21 mouse cellular contexts compared by ENCODE assay signal in genomic region chr3:108129804-108130203, GRCm38 (mm10). TPM values are rescaled to one million over a fixed set of nuclear protein-coding genes. Genes with fewer than 3 reads are reported as not detected.
DNase-seq lines count a peak whose midpoint lies in the region; ATAC-seq and TF ChIP-seq lines count a peak whose summit lies in the region.
"Had no signal": no experiment of that assay in that cellular context is flagged by ENCODE, and none has a peak within 500 bp of the region (broad histone marks: within the 10 kb centered on the region; RNA-seq: fewer than 3 reads in every experiment).

No protein-coding gene starts in this region.

- peak; percentile 48; the same call in 1 of the 2 replicates for ATAC-seq in stomach, embryonic 15.5 days (ENCODE audit: insufficient read depth, low FRiP score, low read depth)
- ATAC-seq in stomach, postnatal 0 days (ENCODE audit: low FRiP score, low TSS enrichment) = no peak
- 0 out of 2 replicates have a peak, but pooled peaks have one; percentile 62 for ATAC-seq in erythroid progenitor cell, adult 5-6 weeks (replicated peaks; ENCODE audit: low FRiP score, poor library complexity, severe bottlenecking)
- ATAC-seq in liver, embryonic 15.5 days (ENCODE audit: insufficient read depth) = peak; percentile 85
- peak; percentile 80 for ATAC-seq in megakaryocyte-erythroid progenitor cell, adult 5-6 weeks (replicated peaks; ENCODE audit: low FRiP score, low TSS enrichment, poor library complexity, severe bottlenecking)
- ATAC-seq in forebrain, embryonic 12.5 days (ENCODE audit: low FRiP score) = no peak
- ATAC-seq: forebrain, embryonic 15.5 days had no signal

- H3K9me3 ChIP-seq in stomach, embryonic 15.5 days = no peaks in the 10 kb centered on the region
- H3K9me3 ChIP-seq in stomach, postnatal 0 days (ENCODE audit: control insufficient read depth, low read length) = no peaks in the 10 kb centered on the region
- H3K9me3 ChIP-seq in liver, embryonic 15.5 days (replicated peaks) = no peaks in the 10 kb centered on the region
- no peaks in the 10 kb centered on the region for H3K9me3 ChIP-seq in forebrain, embryonic 12.5 days
- H3K9me3 ChIP-seq: embryonic facial prominence, embryonic 12.5 days; forebrain, embryonic 10.5 days; forebrain, embryonic 15.5 days had no signal

- DNase-seq in stomach, postnatal 0 days (ENCODE audit: low spot score) = no peak
- DNase-seq in kidney, postnatal 10 days = no peak
- DNase-seq in left cerebral cortex, adult 9 months (ENCODE audit: low spot score in 2 of 2) = no peak
- DNase-seq: adrenal gland, postnatal 10 days; cerebellum, adult 11-12 months; cerebellum, adult 9-10 months; cerebellum, postnatal 25 days; gastrocnemius, postnatal 25 days; heart, postnatal 10 days; heart, postnatal 4 days had no signal

- 0 out of 2 replicates have a peak, but pooled peaks cover 13% of the 10 kb centered on the region for H3K4me1 ChIP-seq in stomach, embryonic 15.5 days
- 0 out of 2 replicates have a peak, but pooled peaks cover 2% of the 10 kb centered on the region for H3K4me1 ChIP-seq in stomach, postnatal 0 days (replicated peaks; ENCODE audit: control insufficient read depth, insufficient read depth)
- peaks cover 83% of the 10 kb centered on the region for H3K4me1 ChIP-seq in liver, embryonic 15.5 days (replicated peaks)
- 0 out of 2 replicates have a peak, but pooled peaks cover 5% of the 10 kb centered on the region for H3K4me1 ChIP-seq in forebrain, embryonic 12.5 days

- no peak for TF ChIP-seq EP300 in stomach, postnatal 0 days (optimal IDR thresholded peaks at IDR 0.05)

- TF ChIP-seq CTCF in stomach, postnatal 0 days (IDR thresholded peaks at IDR 0.05; ENCODE audit: low read depth) = no peak

- no peaks in the 10 kb centered on the region for H3K27me3 ChIP-seq in stomach, embryonic 15.5 days (replicated peaks)
- no peaks in the 10 kb centered on the region for H3K27me3 ChIP-seq in stomach, postnatal 0 days (ENCODE audit: control insufficient read depth, insufficient read depth, low read length)
- no peaks in the 10 kb centered on the region for H3K27me3 ChIP-seq in liver, embryonic 15.5 days
- H3K27me3 ChIP-seq in forebrain, embryonic 12.5 days = no peaks in the 10 kb centered on the region
- H3K27me3 ChIP-seq: embryonic facial prominence, embryonic 12.5 days; forebrain, embryonic 15.5 days had no signal

- H3K4me2 ChIP-seq in stomach, embryonic 15.5 days = no peak overlapping the region
- H3K4me2 ChIP-seq in stomach, postnatal 0 days (replicated peaks; ENCODE audit: low read depth) = no peak overlapping the region
- peak overlapping the region; percentile 46 for H3K4me2 ChIP-seq in liver, embryonic 15.5 days
- H3K4me2 ChIP-seq in forebrain, embryonic 12.5 days = no peak overlapping the region
- H3K4me2 ChIP-seq: embryonic facial prominence, embryonic 12.5 days; forebrain, embryonic 15.5 days; hindbrain, embryonic 14.5 days had no signal

- no peaks in the 10 kb centered on the region for H3K36me3 ChIP-seq in stomach, embryonic 15.5 days
- H3K36me3 ChIP-seq in stomach, postnatal 0 days (ENCODE audit: control insufficient read depth, insufficient read depth, low read length) = no peaks in the 10 kb centered on the region
- H3K36me3 ChIP-seq in liver, embryonic 15.5 days (replicated peaks) = peaks cover 4% of the 10 kb centered on the region; the same call in 1 of the 2 replicates
- H3K36me3 ChIP-seq in forebrain, embryonic 12.5 days (replicated peaks) = no peaks in the 10 kb centered on the region
- H3K36me3 ChIP-seq: embryonic facial prominence, embryonic 12.5 days; forebrain, embryonic 10.5 days; forebrain, embryonic 15.5 days had no signal

- WGBS in stomach, embryonic 15.5 days = 79% methylated on average over 4 of the region's 4 CpGs
- WGBS in stomach, postnatal 0 days = 81% methylated on average over 4 of the region's 4 CpGs
- WGBS in liver, embryonic 15.5 days (ENCODE audit: insufficient replicate concordance) = 27% methylated on average over 4 of the region's 4 CpGs
- WGBS in forebrain, embryonic 12.5 days = 96% methylated on average over 4 of the region's 4 CpGs

- H3K4me3 ChIP-seq in stomach, embryonic 15.5 days (replicated peaks) = no peak overlapping the region
- H3K4me3 ChIP-seq in stomach, postnatal 0 days (ENCODE audit: low read depth, low read length) = no peak overlapping the region
- H3K4me3 ChIP-seq in liver, embryonic 15.5 days (replicated peaks) = no peak overlapping the region
- H3K4me3 ChIP-seq in forebrain, embryonic 12.5 days (replicated peaks) = no peak overlapping the region
- H3K4me3 ChIP-seq: embryonic facial prominence, embryonic 12.5 days; forebrain, embryonic 10.5 days; forebrain, embryonic 15.5 days had no signal

- no peak overlapping the region for H3K9ac ChIP-seq in stomach, embryonic 15.5 days
- no peak overlapping the region for H3K9ac ChIP-seq in stomach, postnatal 0 days (ENCODE audit: low read length)
- no peak overlapping the region for H3K9ac ChIP-seq in liver, embryonic 15.5 days
- no peak overlapping the region for H3K9ac ChIP-seq in forebrain, embryonic 12.5 days
- H3K9ac ChIP-seq: embryonic facial prominence, embryonic 12.5 days; forebrain, embryonic 15.5 days; hindbrain, embryonic 14.5 days had no signal

- H3K27ac ChIP-seq in stomach, embryonic 15.5 days = no peak overlapping the region
- no peak overlapping the region for H3K27ac ChIP-seq in stomach, postnatal 0 days (replicated peaks)
- peak overlapping the region; percentile 78 for H3K27ac ChIP-seq in liver, embryonic 15.5 days (replicated peaks)
- H3K27ac ChIP-seq in forebrain, embryonic 12.5 days = no peak overlapping the region
- H3K27ac ChIP-seq: embryonic facial prominence, embryonic 12.5 days; forebrain, embryonic 10.5 days; forebrain, embryonic 15.5 days; hindbrain, embryonic 14.5 days had no signal

RNA-seq across cellular contexts. Expression of gene Gnai3, which starts 16.1 kb away (rescaled TPM):
- 161 and 169 TPM in 2 replicates for polyA plus RNA-seq in stomach, embryonic 15.5 days (2015; fragmentation: Nextera tagmentation; extraction: Ambion mirVana)
- 107 and 112 TPM in 2 replicates for polyA plus RNA-seq in stomach, postnatal 0 days (2015; fragmentation: Nextera tagmentation; extraction: Ambion mirVana)
- 29.9 and 45.7 TPM in 2 replicates for total RNA-seq in erythroid progenitor cell, adult 5-6 weeks (2015; ENCODE audit: low replicate concordance)
- 21.7 and 30.0 TPM in 2 replicates for total RNA-seq in erythroid progenitor cell, adult 5-6 weeks (2017; ENCODE audit: low replicate concordance)
- polyA plus RNA-seq in liver, embryonic 15.5 days (2015; fragmentation: Nextera tagmentation; extraction: Ambion mirVana) = 63.4 and 66.5 TPM in 2 replicates
- total RNA-seq in megakaryocyte-erythroid progenitor cell, adult 5-6 weeks (2014; fragmentation: Nextera tagmentation) = 59.5 and 66.7 TPM in 2 replicates
- total RNA-seq in megakaryocyte-erythroid progenitor cell, adult 5-6 weeks (2017) = 114 and 126 TPM in 2 replicates
- 198 and 205 TPM in 2 replicates for polyA plus RNA-seq in forebrain, embryonic 12.5 days (2016; fragmentation: Nextera tagmentation; extraction: Ambion mirVana)

RNA-seq across cellular contexts. Expression of gene Gpr61, which starts 24.9 kb away (rescaled TPM):
- polyA plus RNA-seq in stomach, embryonic 15.5 days (2015; fragmentation: Nextera tagmentation; extraction: Ambion mirVana) = 0.19 TPM in 2 replicates
- 0.11 TPM in 2 replicates for polyA plus RNA-seq in stomach, postnatal 0 days (2015; fragmentation: Nextera tagmentation; extraction: Ambion mirVana)
- total RNA-seq in erythroid progenitor cell, adult 5-6 weeks (2015; ENCODE audit: low replicate concordance) = not detected in 2 replicates
- not detected in 2 replicates for total RNA-seq in erythroid progenitor cell, adult 5-6 weeks (2017; ENCODE audit: low replicate concordance)
- 0.02 TPM in 1 of 2 replicates, not detected in the other for polyA plus RNA-seq in liver, embryonic 15.5 days (2015; fragmentation: Nextera tagmentation; extraction: Ambion mirVana)
- total RNA-seq in megakaryocyte-erythroid progenitor cell, adult 5-6 weeks (2014; fragmentation: Nextera tagmentation) = not detected in 2 replicates
- not detected in 2 replicates for total RNA-seq in megakaryocyte-erythroid progenitor cell, adult 5-6 weeks (2017)
- 0.44 and 0.63 TPM in 2 replicates for polyA plus RNA-seq in forebrain, embryonic 12.5 days (2016; fragmentation: Nextera tagmentation; extraction: Ambion mirVana)
- total RNA-seq: gastrocnemius, adult 18-20 months; gastrocnemius, postnatal 25 days; granulocyte monocyte progenitor cell, adult 5-6 weeks; heart, postnatal 10 days; heart, postnatal 4 days had no signal

RNA-seq across cellular contexts. Expression of gene Gnat2, which starts 37.2 kb away (rescaled TPM):
- polyA plus RNA-seq in stomach, embryonic 15.5 days (2015; fragmentation: Nextera tagmentation; extraction: Ambion mirVana) = 1.8 and 2.5 TPM in 2 replicates
- polyA plus RNA-seq in stomach, postnatal 0 days (2015; fragmentation: Nextera tagmentation; extraction: Ambion mirVana) = 0.59 and 0.71 TPM in 2 replicates
- not detected in 2 replicates for total RNA-seq in erythroid progenitor cell, adult 5-6 weeks (2015; ENCODE audit: low replicate concordance)
- total RNA-seq in erythroid progenitor cell, adult 5-6 weeks (2017; ENCODE audit: low replicate concordance) = not detected in 2 replicates
- 2.7 and 3.8 TPM in 2 replicates for polyA plus RNA-seq in liver, embryonic 15.5 days (2015; fragmentation: Nextera tagmentation; extraction: Ambion mirVana)
- total RNA-seq in megakaryocyte-erythroid progenitor cell, adult 5-6 weeks (2014; fragmentation: Nextera tagmentation) = 0.64 TPM in 1 of 2 replicates, not detected in the other
- 1.7 TPM in 1 of 2 replicates, not detected in the other for total RNA-seq in megakaryocyte-erythroid progenitor cell, adult 5-6 weeks (2017)
- 0.44 and 0.86 TPM in 2 replicates for polyA plus RNA-seq in forebrain, embryonic 12.5 days (2016; fragmentation: Nextera tagmentation; extraction: Ambion mirVana)

RNA-seq across cellular contexts. Expression of gene Ampd2, which starts 43.4 kb away (rescaled TPM):
- 49.0 and 56.1 TPM in 2 replicates for polyA plus RNA-seq in stomach, embryonic 15.5 days (2015; fragmentation: Nextera tagmentation; extraction: Ambion mirVana)
- 20.2 and 20.7 TPM in 2 replicates for polyA plus RNA-seq in stomach, postnatal 0 days (2015; fragmentation: Nextera tagmentation; extraction: Ambion mirVana)
- 9.2 and 10.5 TPM in 2 replicates for total RNA-seq in erythroid progenitor cell, adult 5-6 weeks (2015; ENCODE audit: low replicate concordance)
- total RNA-seq in erythroid progenitor cell, adult 5-6 weeks (2017; ENCODE audit: low replicate concordance) = 1.0 and 10.1 TPM in 2 replicates
- polyA plus RNA-seq in liver, embryonic 15.5 days (2015; fragmentation: Nextera tagmentation; extraction: Ambion mirVana) = 63.7 and 76.6 TPM in 2 replicates
- 56.9 and 63.8 TPM in 2 replicates for total RNA-seq in megakaryocyte-erythroid progenitor cell, adult 5-6 weeks (2014; fragmentation: Nextera tagmentation)
- total RNA-seq in megakaryocyte-erythroid progenitor cell, adult 5-6 weeks (2017) = 23.8 and 41.6 TPM in 2 replicates
- polyA plus RNA-seq in forebrain, embryonic 12.5 days (2016; fragmentation: Nextera tagmentation; extraction: Ambion mirVana) = 47.3 and 50.5 TPM in 2 replicates

RNA-seq across cellular contexts. Expression of gene Amigo1, which starts 56.3 kb away (rescaled TPM):
- polyA plus RNA-seq in stomach, embryonic 15.5 days (2015; fragmentation: Nextera tagmentation; extraction: Ambion mirVana) = 3.8 and 4.4 TPM in 2 replicates
- polyA plus RNA-seq in stomach, postnatal 0 days (2015; fragmentation: Nextera tagmentation; extraction: Ambion mirVana) = 3.0 and 3.5 TPM in 2 replicates
- not detected in 2 replicates for total RNA-seq in erythroid progenitor cell, adult 5-6 weeks (2015; ENCODE audit: low replicate concordance)
- 0.38 TPM in 1 of 2 replicates, not detected in the other for total RNA-seq in erythroid progenitor cell, adult 5-6 weeks (2017; ENCODE audit: low replicate concordance)
- 0.75 and 1.1 TPM in 2 replicates for polyA plus RNA-seq in liver, embryonic 15.5 days (2015; fragmentation: Nextera tagmentation; extraction: Ambion mirVana)
- total RNA-seq in megakaryocyte-erythroid progenitor cell, adult 5-6 weeks (2014; fragmentation: Nextera tagmentation) = 1.3 and 2.3 TPM in 2 replicates
- 0.66 and 1.9 TPM in 2 replicates for total RNA-seq in megakaryocyte-erythroid progenitor cell, adult 5-6 weeks (2017)
- polyA plus RNA-seq in forebrain, embryonic 12.5 days (2016; fragmentation: Nextera tagmentation; extraction: Ambion mirVana) = 7.5 and 8.9 TPM in 2 replicates

Comparison
In these comparisons a context has a peak if more than half of its experiments do, and no peak if none do; other contexts are left out.
1. ATAC-seq: peak in stomach, embryonic 15.5 days (single experiment), erythroid progenitor cell, adult 5-6 weeks (single experiment), liver, embryonic 15.5 days (single experiment) and megakaryocyte-erythroid progenitor cell, adult 5-6 weeks (single experiment); none in stomach, postnatal 0 days (single experiment) and forebrain, embryonic 12.5 days (single experiment).